Mouse (Mus musculus) kidney, postnatal 14 days (tissue): ENCODE results near the gene Ppox.
"Not testable (repeated sequence)": the region's sequence is repeated elsewhere in the genome, so short reads cannot be mapped to it uniquely, and the experiment has no call there.

Experiments used
- DNase-seq: peaks from one replicate; pipeline ENCODE4 v3.0.0; 2022; ENCODE audit warnings: mixed read lengths

Ppox gene

GRCm38 (mm10) chr1:171241952-171242351 lies 39.0 kb downstream of the Ppox start:
- DNase-seq, result not testable (repeated sequence)

- no peak for DNase-seq
These were observed 40.1 kb downstream of the Ppox start for GRCm38 (mm10) chr1:171240911-171241310.

GRCm38 (mm10) chr1:171239992-171240744 lies 40.8 kb downstream of the Ppox start:
- peak; percentile 82 for DNase-seq

GRCm38 (mm10) chr1:171238463-171238862 lies 42.5 kb downstream of the Ppox start:
- DNase-seq, result peak; percentile 73

- peak; percentile 44 for DNase-seq
These were observed 43.5 kb downstream of the Ppox start for GRCm38 (mm10) chr1:171237438-171237837.

- DNase-seq, result no peak
These were observed 45.2 kb downstream of the Ppox start for GRCm38 (mm10) chr1:171235791-171236190.

- no peak for DNase-seq
These were observed 46.4 kb downstream of the Ppox start for GRCm38 (mm10) chr1:171234538-171234937.

- DNase-seq, result no peak
These were observed 46.9 kb downstream of the Ppox start, which contains the start of gene Fcer1g for GRCm38 (mm10) chr1:171234126-171234525. TSS of gene Fcer1g (minus strand) at chr1:171234365.

GRCm38 (mm10) chr1:171232800-171233730 lies 47.9 kb downstream of the Ppox start:
- DNase-seq, result no peak

GRCm38 (mm10) chr1:171232348-171232747 lies 48.6 kb downstream of the Ppox start:
- no peak for DNase-seq

GRCm38 (mm10) chr1:171231844-171232243 lies 49.1 kb downstream of the Ppox start:
- no peak for DNase-seq

GRCm38 (mm10) chr1:171230215-171230614 lies 50.8 kb downstream of the Ppox start:
- no peak for DNase-seq

GRCm38 (mm10) chr1:171229750-171230149 lies 51.2 kb downstream of the Ppox start:
- DNase-seq, result no peak

GRCm38 (mm10) chr1:171227879-171228278 lies 53.1 kb downstream of the Ppox start:
- DNase-seq, result no peak

- DNase-seq, result no peak
These were observed 54.2 kb downstream of the Ppox start for GRCm38 (mm10) chr1:171226780-171227179.
